In the genomic region with DNA sequence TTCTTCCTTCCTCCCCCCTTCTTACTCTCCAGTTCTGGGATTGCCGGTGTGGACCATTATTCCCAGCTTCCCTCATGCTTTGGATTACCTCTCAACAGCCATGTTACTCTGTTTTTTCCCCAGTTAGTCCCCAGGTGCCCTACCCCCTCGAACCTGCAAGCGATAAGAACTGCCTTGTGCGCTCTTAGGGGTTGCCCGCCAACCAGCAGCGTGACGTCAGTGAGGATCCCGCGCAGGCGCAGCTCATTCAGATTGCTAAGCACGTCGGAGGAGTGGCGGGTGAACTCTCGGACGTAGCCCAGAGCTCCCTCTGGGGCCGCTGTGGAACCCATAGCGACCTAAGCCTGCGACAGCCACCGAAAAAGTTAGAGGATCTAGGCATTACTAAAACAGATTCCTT, we compare ENCODE assay signal across 8 mouse cellular contexts. TPM values are rescaled to one million over a fixed set of nuclear protein-coding genes. Genes with fewer than 3 reads are reported as not detected.
DNase-seq lines count a peak whose midpoint lies in the region; ATAC-seq lines count a peak whose summit lies in the region.

No protein-coding gene starts in this region.

- peak overlapping the region; percentile 30 for H3K4me3 ChIP-seq in intestine, embryonic 15.5 days (replicated peaks)
- peak overlapping the region; percentile 27 for H3K4me3 ChIP-seq in midbrain, embryonic 16.5 days (ENCODE audit: low read depth, low read length)

- H3K36me3 ChIP-seq in intestine, embryonic 15.5 days, result no peaks in the 10 kb centered on the region
- H3K36me3 ChIP-seq in midbrain, embryonic 16.5 days (ENCODE audit: control insufficient read depth, insufficient read depth, low read length), result no peaks in the 10 kb centered on the region

- peaks cover 23% of the 10 kb centered on the region for H3K27me3 ChIP-seq in intestine, embryonic 15.5 days (replicated peaks)
- peaks cover 37% of the 10 kb centered on the region for H3K27me3 ChIP-seq in midbrain, embryonic 16.5 days (ENCODE audit: control insufficient read depth, insufficient read depth, low read depth, low read length)

- under 1% methylated on average over 19 of the region's 19 CpGs for WGBS in intestine, embryonic 15.5 days
- WGBS in midbrain, embryonic 16.5 days, result under 1% methylated on average over 19 of the region's 19 CpGs

- peak; percentile 80 for DNase-seq in right cerebral cortex, adult 18-20 months
- no peak for DNase-seq in right cerebral cortex, postnatal 36 days (ENCODE audit: low spot score in 2 of 2)
- DNase-seq in embryo, embryonic 10 days (ENCODE audit: low spot score), result peak; percentile 91
- peak; percentile 93 for DNase-seq in liver
- DNase-seq in spleen, postnatal 4 days (ENCODE audit: low spot score in 2 of 2), result peak; percentile 88 to 93

- ATAC-seq in granulocyte monocyte progenitor cell, adult 5-6 weeks (replicated peaks; ENCODE audit: poor library complexity, severe bottlenecking), result peak; percentile 46
- ATAC-seq in intestine, embryonic 15.5 days, result peak; percentile 50
- no peak for ATAC-seq in midbrain, embryonic 16.5 days

- peak overlapping the region; percentile 14 for H3K9ac ChIP-seq in intestine, embryonic 15.5 days
- peak overlapping the region; percentile 27 for H3K9ac ChIP-seq in midbrain, embryonic 16.5 days (ENCODE audit: low read depth, low read length)

- peak overlapping the region; percentile 54 for H3K27ac ChIP-seq in intestine, embryonic 15.5 days
- no peak overlapping the region for H3K27ac ChIP-seq in midbrain, embryonic 16.5 days (ENCODE audit: low read length)

- H3K4me2 ChIP-seq in intestine, embryonic 15.5 days (replicated peaks), result peak overlapping the region; percentile 57
- peak overlapping the region; percentile 54 for H3K4me2 ChIP-seq in midbrain, embryonic 16.5 days (ENCODE audit: low read length)

- H3K9me3 ChIP-seq in intestine, embryonic 15.5 days, result no peaks in the 10 kb centered on the region
- no peaks in the 10 kb centered on the region for H3K9me3 ChIP-seq in midbrain, embryonic 16.5 days (replicated peaks; ENCODE audit: control insufficient read depth, low read length, poor library complexity, severe bottlenecking)

- H3K4me1 ChIP-seq in intestine, embryonic 15.5 days (replicated peaks), result peaks cover 31% of the 10 kb centered on the region
- peaks cover 18% of the 10 kb centered on the region for H3K4me1 ChIP-seq in midbrain, embryonic 16.5 days (ENCODE audit: control insufficient read depth, insufficient read depth, low read length)

RNA-seq across cellular contexts. Expression of gene Bcl6b, which starts 0.8 kb away (rescaled TPM):
- total RNA-seq in granulocyte monocyte progenitor cell, adult 5-6 weeks (2014; fragmentation: Nextera tagmentation), result not detected in 2 replicates
- 0.13 TPM in 1 of 2 replicates, not detected in the other for total RNA-seq in granulocyte monocyte progenitor cell, adult 5-6 weeks (2017)
- polyA plus RNA-seq in intestine, embryonic 15.5 days (2015; fragmentation: Nextera tagmentation; extraction: Ambion mirVana), result 11.1 and 11.9 TPM in 2 replicates
- 5.1 and 5.3 TPM in 2 replicates for polyA plus RNA-seq in midbrain, embryonic 16.5 days (2015; fragmentation: Nextera tagmentation; extraction: Ambion mirVana)

RNA-seq across cellular contexts. Expression of gene Slc16a13, which starts 8.0 kb away (rescaled TPM):
- total RNA-seq in granulocyte monocyte progenitor cell, adult 5-6 weeks (2014; fragmentation: Nextera tagmentation), result 7.1 and 7.9 TPM in 2 replicates
- 9.8 TPM in 2 replicates for total RNA-seq in granulocyte monocyte progenitor cell, adult 5-6 weeks (2017)
- 13.2 and 16.0 TPM in 2 replicates for polyA plus RNA-seq in intestine, embryonic 15.5 days (2015; fragmentation: Nextera tagmentation; extraction: Ambion mirVana)
- polyA plus RNA-seq in midbrain, embryonic 16.5 days (2015; fragmentation: Nextera tagmentation; extraction: Ambion mirVana), result 12.7 and 13.6 TPM in 2 replicates

RNA-seq across cellular contexts. Expression of gene 0610010K14Rik, which starts 8.9 kb away (rescaled TPM):
- total RNA-seq in granulocyte monocyte progenitor cell, adult 5-6 weeks (2014; fragmentation: Nextera tagmentation), result 78.5 and 112 TPM in 2 replicates
- 36.9 and 44.2 TPM in 2 replicates for total RNA-seq in granulocyte monocyte progenitor cell, adult 5-6 weeks (2017)
- 133 and 138 TPM in 2 replicates for polyA plus RNA-seq in intestine, embryonic 15.5 days (2015; fragmentation: Nextera tagmentation; extraction: Ambion mirVana)
- 165 and 167 TPM in 2 replicates for polyA plus RNA-seq in midbrain, embryonic 16.5 days (2015; fragmentation: Nextera tagmentation; extraction: Ambion mirVana)

RNA-seq across cellular contexts. Expression of gene Gm21988, which starts 10.8 kb away (rescaled TPM):
- total RNA-seq in granulocyte monocyte progenitor cell, adult 5-6 weeks (2014; fragmentation: Nextera tagmentation), result 4.7 and 4.8 TPM in 2 replicates
- total RNA-seq in granulocyte monocyte progenitor cell, adult 5-6 weeks (2017), result 0.57 TPM in 1 of 2 replicates, not detected in the other
- polyA plus RNA-seq in intestine, embryonic 15.5 days (2015; fragmentation: Nextera tagmentation; extraction: Ambion mirVana), result 8.8 and 10.6 TPM in 2 replicates
- polyA plus RNA-seq in midbrain, embryonic 16.5 days (2015; fragmentation: Nextera tagmentation; extraction: Ambion mirVana), result 12.0 and 12.7 TPM in 2 replicates

RNA-seq across cellular contexts. Expression of gene Rnasek, which starts 10.8 kb away (rescaled TPM):
- total RNA-seq in granulocyte monocyte progenitor cell, adult 5-6 weeks (2014; fragmentation: Nextera tagmentation), result 116 and 161 TPM in 2 replicates
- 31.2 and 31.3 TPM in 2 replicates for total RNA-seq in granulocyte monocyte progenitor cell, adult 5-6 weeks (2017)
- polyA plus RNA-seq in intestine, embryonic 15.5 days (2015; fragmentation: Nextera tagmentation; extraction: Ambion mirVana), result 196 and 226 TPM in 2 replicates
- 368 and 379 TPM in 2 replicates for polyA plus RNA-seq in midbrain, embryonic 16.5 days (2015; fragmentation: Nextera tagmentation; extraction: Ambion mirVana)

Comparison
In these comparisons a context has a peak if more than half of its experiments do, and no peak if none do; other contexts are left out.
1. DNase-seq: peak in right cerebral cortex, adult 18-20 months (single experiment), embryo, embryonic 10 days (single experiment), liver (single experiment) and spleen, postnatal 4 days (2 of 2); none in right cerebral cortex, postnatal 36 days (0 of 2).